Mouse (Mus musculus): ENCODE results near the gene Thoc5. TPM values are rescaled to one million over a fixed set of nuclear protein-coding genes. Genes with fewer than 3 reads are reported as not detected.

Thoc5 gene
- polyA plus RNA-seq, 1 experiment from 2014 or later = 56.1 TPM

DNA sequence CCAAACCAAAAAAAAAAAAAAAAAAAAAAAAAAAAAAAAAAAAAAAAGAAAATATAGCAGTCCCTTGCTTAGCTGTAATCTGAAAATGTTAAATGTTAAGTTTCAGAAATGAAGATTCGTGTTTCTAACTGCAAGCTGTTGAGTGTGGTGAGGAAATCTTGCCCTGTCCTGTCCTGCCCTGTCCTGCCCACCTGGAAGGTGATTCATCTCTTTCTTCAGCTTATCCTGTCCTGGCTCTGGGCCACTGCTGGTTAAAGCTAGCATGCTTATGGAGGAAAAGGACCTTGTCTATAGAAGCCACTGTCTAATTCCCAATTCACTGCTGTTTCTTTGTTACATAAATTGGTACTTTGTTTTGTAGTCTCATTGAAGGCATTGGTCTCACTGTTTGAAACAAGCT lies 34.1 kb upstream of the Thoc5 start:
- WGBS = 66% methylated on average over 1 of the region's 1 CpGs
- Histone ChIP-seq H3K4me1 (ENCODE audit: control insufficient read depth, insufficient read depth, low read length) (no peaks in the 10 kb centered on the region; the same call in 1 of the 2 replicates), H3K27me3 (ENCODE audit: control insufficient read depth, insufficient read depth, low read length) (no peaks in the 10 kb centered on the region), H3K4me3 (ENCODE audit: low read depth, low read length) (no peak overlapping the region), H3K9ac (replicated peaks; ENCODE audit: low read length) (no peak overlapping the region), H3K4me2 (ENCODE audit: low read depth, low read length) (no peak overlapping the region), H3K27ac (replicated peaks; ENCODE audit: low read depth, low read length) (no peak overlapping the region), H3K9me3 (replicated peaks; ENCODE audit: control insufficient read depth, low read length) (no peaks in the 10 kb centered on the region), H3K36me3 (replicated peaks; ENCODE audit: control insufficient read depth, insufficient read depth, low read depth, low read length) (no peaks in the 10 kb centered on the region)
- ATAC-seq (replicated peaks; ENCODE audit: insufficient number of reproducible peaks, low FRiP score, low TSS enrichment, low read depth) (no peak), DNase-seq (ENCODE audit: low spot score) (no peak)

DNA sequence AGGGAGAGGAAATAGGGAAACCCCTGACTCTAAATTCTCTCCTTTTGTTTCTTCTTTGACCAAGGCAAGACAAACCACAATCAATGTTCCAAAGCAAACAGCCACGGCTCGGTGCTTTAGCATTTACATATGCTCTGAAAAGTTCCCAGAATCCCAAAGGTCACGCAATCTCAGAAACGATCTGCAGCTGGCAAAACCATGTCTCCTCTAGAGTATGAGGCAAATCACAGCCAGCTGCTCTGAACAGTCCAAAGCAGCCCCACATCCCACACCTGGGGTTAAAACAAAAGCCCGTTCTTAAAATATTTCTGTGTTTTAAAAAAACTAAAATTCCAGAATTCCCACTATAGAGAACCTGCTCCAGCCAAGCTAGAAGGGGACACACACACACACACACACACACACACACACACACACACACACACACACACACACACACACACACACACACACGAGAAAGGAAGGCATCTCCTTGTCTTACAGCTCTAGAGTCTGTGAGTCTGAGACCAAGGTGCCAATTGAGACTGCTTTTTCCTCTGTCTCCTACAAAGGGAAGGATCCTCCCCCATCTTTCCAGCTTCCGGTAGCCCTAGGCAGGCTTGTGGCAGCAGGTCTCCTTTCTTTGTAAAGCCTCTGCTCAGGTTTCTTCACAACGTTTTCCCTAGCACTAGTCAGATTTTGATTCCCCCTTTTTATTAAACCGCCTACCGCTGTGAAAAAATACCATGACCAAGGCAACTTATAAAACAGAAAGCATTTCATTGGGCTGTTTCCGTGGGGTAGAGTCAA lies 33.1 kb upstream of the Thoc5 start:
- H3K36me3 ChIP-seq (replicated peaks; ENCODE audit: control insufficient read depth, insufficient read depth, low read depth, low read length) = no peaks in the 10 kb centered on the region
- no peak overlapping the region for H3K9ac ChIP-seq (replicated peaks; ENCODE audit: low read length)
- 34% methylated on average over 11 of the region's 11 CpGs for whole genome bisulfite sequencing
- no peak overlapping the region for H3K4me3 ChIP-seq (ENCODE audit: low read depth, low read length)
- no peaks in the 10 kb centered on the region for H3K27me3 ChIP-seq (ENCODE audit: control insufficient read depth, insufficient read depth, low read length)
- H3K4me2 ChIP-seq (ENCODE audit: low read depth, low read length) = no peak overlapping the region
- DNase-seq (ENCODE audit: low spot score) (peak; percentile 83), ATAC-seq (replicated peaks; ENCODE audit: insufficient number of reproducible peaks, low FRiP score, low TSS enrichment, low read depth) (0 out of 2 replicates have a peak, but pooled peaks have one; percentile 59)
- H3K27ac ChIP-seq (replicated peaks; ENCODE audit: low read depth, low read length) = peak overlapping the region; percentile 0; the same call in 1 of the 2 replicates
- no peaks in the 10 kb centered on the region for H3K9me3 ChIP-seq (replicated peaks; ENCODE audit: control insufficient read depth, low read length)
- no peaks in the 10 kb centered on the region; the same call in 1 of the 2 replicates for H3K4me1 ChIP-seq (ENCODE audit: control insufficient read depth, insufficient read depth, low read length)

DNA sequence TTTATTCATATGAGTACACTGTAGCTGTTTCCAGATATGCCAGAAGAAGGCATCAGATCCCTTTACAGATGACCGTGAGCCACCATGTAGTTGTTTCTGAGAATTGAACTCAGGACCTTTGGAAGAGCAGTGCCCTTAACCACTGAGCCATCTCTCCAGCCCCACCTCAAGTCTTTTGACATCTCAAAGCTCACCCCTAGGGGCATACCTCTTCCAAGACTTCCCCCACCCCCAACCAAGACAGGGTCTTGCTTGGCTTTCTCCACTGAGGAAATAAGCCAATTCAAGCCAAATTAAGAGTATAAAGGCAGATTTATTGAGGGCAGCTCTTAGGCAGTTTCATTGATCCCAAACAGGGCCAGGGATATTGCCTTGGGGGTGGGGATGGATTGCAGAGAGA lies 32.4 kb upstream of the Thoc5 start:
- H3K27me3 ChIP-seq (ENCODE audit: control insufficient read depth, insufficient read depth, low read length) = no peaks in the 10 kb centered on the region
- ATAC-seq (replicated peaks; ENCODE audit: insufficient number of reproducible peaks, low FRiP score, low TSS enrichment, low read depth) = no peak
- H3K4me2 ChIP-seq (ENCODE audit: low read depth, low read length) = no peak overlapping the region
- no peak overlapping the region for H3K4me3 ChIP-seq (ENCODE audit: low read depth, low read length)
- DNase-seq (ENCODE audit: low spot score) = no peak
- no peak overlapping the region for H3K27ac ChIP-seq (replicated peaks; ENCODE audit: low read depth, low read length)
- H3K9ac ChIP-seq (replicated peaks; ENCODE audit: low read length) = no peak overlapping the region
- no peaks in the 10 kb centered on the region for H3K9me3 ChIP-seq (replicated peaks; ENCODE audit: control insufficient read depth, low read length)
- WGBS = 88% methylated on average over 1 of the region's 1 CpGs
- H3K4me1 ChIP-seq (ENCODE audit: control insufficient read depth, insufficient read depth, low read length) = no peaks in the 10 kb centered on the region; the same call in 1 of the 2 replicates
- no peaks in the 10 kb centered on the region for H3K36me3 ChIP-seq (replicated peaks; ENCODE audit: control insufficient read depth, insufficient read depth, low read depth, low read length)

DNA sequence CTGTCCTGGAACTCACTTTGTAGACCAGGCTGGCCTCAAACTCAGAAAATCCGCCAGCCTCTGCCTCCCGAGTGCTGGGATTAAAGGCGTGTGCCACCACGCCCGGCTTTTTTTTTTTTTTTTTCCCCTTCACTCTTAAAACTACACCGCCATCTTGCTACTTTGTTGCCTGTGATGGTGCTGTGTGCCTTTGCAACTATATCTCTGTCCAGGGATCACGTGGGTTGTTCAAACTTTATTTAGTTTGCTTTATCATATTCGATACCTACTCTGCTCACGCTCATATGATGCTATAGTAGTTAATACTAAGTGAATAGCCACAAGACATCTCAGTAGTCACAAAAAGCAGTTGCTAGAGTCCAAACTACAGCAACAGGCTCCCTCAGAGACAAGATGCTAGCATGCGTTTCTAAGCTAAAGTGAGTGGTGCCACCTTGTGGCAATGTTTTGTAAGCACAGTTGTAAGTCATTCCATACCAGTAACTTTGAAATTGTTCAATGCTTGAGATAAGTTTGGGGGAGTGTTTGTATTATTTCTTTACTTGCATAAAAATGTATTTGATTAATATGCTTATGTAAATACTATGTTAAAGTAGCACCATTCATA lies 29.4 kb upstream of the Thoc5 start:
- DNase-seq (ENCODE audit: low spot score) = peak; percentile 86
- 26% methylated on average over 10 of the region's 10 CpGs for WGBS
- H3K27ac ChIP-seq (replicated peaks; ENCODE audit: low read depth, low read length) = no peak overlapping the region
- H3K27me3 ChIP-seq (ENCODE audit: control insufficient read depth, insufficient read depth, low read length) = no peaks in the 10 kb centered on the region
- no peak overlapping the region for H3K9ac ChIP-seq (replicated peaks; ENCODE audit: low read length)
- ATAC-seq (replicated peaks; ENCODE audit: insufficient number of reproducible peaks, low FRiP score, low TSS enrichment, low read depth) = no peak
- no peak overlapping the region for H3K4me2 ChIP-seq (ENCODE audit: low read depth, low read length)
- H3K4me1 ChIP-seq (ENCODE audit: control insufficient read depth, insufficient read depth, low read length) = no peaks in the 10 kb centered on the region; the same call in 1 of the 2 replicates
- no peaks in the 10 kb centered on the region for H3K9me3 ChIP-seq (replicated peaks; ENCODE audit: control insufficient read depth, low read length)
- H3K4me3 ChIP-seq (ENCODE audit: low read depth, low read length) = no peak overlapping the region
- H3K36me3 ChIP-seq (replicated peaks; ENCODE audit: control insufficient read depth, insufficient read depth, low read depth, low read length) = no peaks in the 10 kb centered on the region

DNA sequence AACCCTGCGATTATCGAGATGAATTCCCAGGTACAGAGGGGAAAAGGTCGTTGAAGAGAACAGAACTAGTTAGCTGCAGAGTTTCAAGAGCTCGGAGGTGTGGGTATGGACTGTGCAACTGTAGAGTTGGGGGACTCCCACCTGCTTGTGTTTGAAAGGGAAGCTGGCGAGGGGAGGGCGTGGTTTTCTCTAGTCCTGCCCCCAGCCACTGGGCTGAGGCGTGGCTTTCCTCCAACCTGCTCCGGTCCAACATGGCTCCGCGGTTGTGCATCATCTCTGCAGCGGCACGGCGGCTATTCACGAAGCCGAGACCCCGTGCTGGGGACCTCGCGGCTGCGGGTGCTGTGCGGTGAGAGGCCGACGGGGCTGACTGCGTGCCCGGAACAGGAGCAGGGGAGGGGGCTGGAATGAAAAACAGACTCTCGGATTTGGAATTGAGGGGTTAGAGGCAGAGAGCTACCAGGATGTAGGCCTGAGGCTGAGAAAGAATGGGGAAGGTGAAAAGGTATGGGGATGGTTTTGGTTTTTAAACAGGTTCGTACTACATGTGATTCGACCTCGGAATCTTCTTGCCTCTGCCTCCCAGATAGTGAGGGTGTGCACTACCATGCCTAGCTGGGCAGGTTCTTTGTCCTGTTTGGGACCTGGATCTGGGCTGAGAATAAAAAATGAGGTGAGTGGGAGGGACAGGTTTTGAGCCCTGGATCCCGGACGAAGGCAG lies 21.2 kb upstream of the Thoc5 start, which contains the start of gene Nipsnap1:
Nipsnap1 (plus strand) TSS at position 197 of the 721 bp plus-strand sequence.
- Histone ChIP-seq H3K27me3 (ENCODE audit: control insufficient read depth, insufficient read depth, low read length) (no peaks in the 10 kb centered on the region), H3K9ac (replicated peaks; ENCODE audit: low read length) (peak within 1 kb of the TSS; percentile 77), H3K4me2 (ENCODE audit: low read depth, low read length) (peak within 1 kb of the TSS; percentile 73), H3K27ac (replicated peaks; ENCODE audit: low read depth, low read length) (no peak within 1 kb of the TSS), H3K4me3 (ENCODE audit: low read depth, low read length) (peak within 1 kb of the TSS; percentile 72), H3K9me3 (replicated peaks; ENCODE audit: control insufficient read depth, low read length) (no peaks in the 10 kb centered on the region), H3K36me3 (replicated peaks; ENCODE audit: control insufficient read depth, insufficient read depth, low read depth, low read length) (no peaks in the 10 kb centered on the region; the same call in 1 of the 2 replicates), H3K4me1 (ENCODE audit: control insufficient read depth, insufficient read depth, low read length) (no peaks in the 10 kb centered on the region)
- ATAC-seq (replicated peaks; ENCODE audit: insufficient number of reproducible peaks, low FRiP score, low TSS enrichment, low read depth) (peak; percentile 92), DNase-seq (ENCODE audit: low spot score) (peak; percentile 92)
- under 1% methylated on average over 30 of the region's 30 CpGs for WGBS

DNA sequence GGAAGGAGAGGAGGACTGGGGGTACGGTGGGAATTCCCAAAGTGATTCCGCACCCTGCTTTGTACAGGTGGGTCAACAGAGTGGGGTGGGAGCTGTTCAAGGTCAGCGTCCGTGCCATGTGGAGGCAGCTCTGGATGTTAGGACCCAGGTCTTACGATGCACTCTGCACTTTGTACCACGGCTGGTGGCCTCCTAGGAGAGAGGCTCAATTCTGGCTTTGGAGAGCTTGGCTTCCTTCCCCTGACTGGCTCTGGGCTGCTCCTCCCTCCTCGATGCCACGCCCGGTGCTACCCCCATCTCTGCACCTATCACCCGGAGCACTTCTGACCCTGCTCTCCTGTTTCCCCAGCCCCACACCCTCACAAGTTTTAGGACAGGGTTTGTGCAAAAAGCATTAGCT lies 20.6 kb upstream of the Thoc5 start:
- peak; percentile 39; the same call in 1 of the 2 replicates for ATAC-seq (replicated peaks; ENCODE audit: insufficient number of reproducible peaks, low FRiP score, low TSS enrichment, low read depth)
- Histone ChIP-seq H3K27ac (replicated peaks; ENCODE audit: low read depth, low read length) (no peak overlapping the region), H3K9ac (replicated peaks; ENCODE audit: low read length) (peak overlapping the region; percentile 77), H3K36me3 (replicated peaks; ENCODE audit: control insufficient read depth, insufficient read depth, low read depth, low read length) (no peaks in the 10 kb centered on the region; the same call in 1 of the 2 replicates), H3K9me3 (replicated peaks; ENCODE audit: control insufficient read depth, low read length) (no peaks in the 10 kb centered on the region), H3K4me1 (ENCODE audit: control insufficient read depth, insufficient read depth, low read length) (no peaks in the 10 kb centered on the region), H3K4me2 (ENCODE audit: low read depth, low read length) (peak overlapping the region; percentile 73), H3K27me3 (ENCODE audit: control insufficient read depth, insufficient read depth, low read length) (no peaks in the 10 kb centered on the region), H3K4me3 (ENCODE audit: low read depth, low read length) (peak overlapping the region; percentile 72)
- WGBS = 8% methylated on average over 10 of the region's 10 CpGs
- no peak for DNase-seq (ENCODE audit: low spot score)

DNA sequence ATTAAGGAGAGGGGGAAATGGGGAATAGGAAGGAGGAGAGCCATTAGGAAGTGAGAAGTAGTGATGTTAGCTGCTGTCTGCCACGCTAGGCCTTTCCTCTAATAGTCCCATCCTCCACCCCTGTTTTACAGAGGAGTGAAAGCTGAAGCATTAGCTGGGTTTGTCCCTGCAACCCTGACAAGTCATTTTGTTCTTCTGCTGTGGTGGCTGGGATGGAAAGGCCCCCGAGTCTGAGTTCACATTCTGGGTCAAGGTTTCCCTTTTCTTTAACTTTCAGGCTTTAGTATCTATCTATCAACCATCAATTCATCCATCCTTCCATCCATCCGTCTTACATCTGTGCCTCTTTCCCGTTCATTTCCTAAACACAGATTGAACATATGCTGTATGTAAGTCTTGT lies 14.0 kb upstream of the Thoc5 start:
- Histone ChIP-seq H3K27me3 (ENCODE audit: control insufficient read depth, insufficient read depth, low read length) (no peaks in the 10 kb centered on the region), H3K9ac (replicated peaks; ENCODE audit: low read length) (no peak overlapping the region), H3K9me3 (replicated peaks; ENCODE audit: control insufficient read depth, low read length) (no peaks in the 10 kb centered on the region), H3K4me1 (ENCODE audit: control insufficient read depth, insufficient read depth, low read length) (no peaks in the 10 kb centered on the region), H3K36me3 (replicated peaks; ENCODE audit: control insufficient read depth, insufficient read depth, low read depth, low read length) (no peaks in the 10 kb centered on the region; the same call in 1 of the 2 replicates), H3K4me2 (ENCODE audit: low read depth, low read length) (no peak overlapping the region), H3K4me3 (ENCODE audit: low read depth, low read length) (no peak overlapping the region), H3K27ac (replicated peaks; ENCODE audit: low read depth, low read length) (no peak overlapping the region)
- no peak for DNase-seq (ENCODE audit: low spot score)
- ATAC-seq (replicated peaks; ENCODE audit: insufficient number of reproducible peaks, low FRiP score, low TSS enrichment, low read depth) = no peak
- 85% methylated on average over 4 of the region's 4 CpGs for WGBS
